34 mouse cellular contexts compared by ENCODE assay signal in the genomic region with DNA sequence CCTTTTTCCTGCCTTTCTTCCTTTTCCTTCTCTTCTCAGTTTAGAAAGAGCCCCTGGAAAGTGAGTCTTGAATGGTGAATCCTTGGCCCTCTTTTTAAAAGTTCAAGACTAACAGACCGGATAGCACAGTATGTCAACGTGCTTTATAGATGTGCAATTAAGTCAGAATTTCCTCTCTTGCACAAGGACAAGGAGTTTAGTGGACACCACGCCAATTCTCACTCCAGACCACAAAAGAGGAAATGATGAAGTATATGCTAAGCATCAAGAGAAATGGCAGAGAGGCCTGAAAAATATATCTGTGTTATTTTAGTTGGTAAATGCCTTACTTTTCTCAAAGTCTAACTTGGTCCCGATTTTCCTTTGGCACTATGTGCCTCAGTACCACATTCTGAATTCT. TPM values are rescaled to one million over a fixed set of nuclear protein-coding genes. Genes with fewer than 3 reads are reported as not detected.
DNase-seq lines count a peak whose midpoint lies in the region; ATAC-seq and TF ChIP-seq lines count a peak whose summit lies in the region.
"Had no signal": no experiment of that assay in that cellular context is flagged by ENCODE, and none has a peak within 500 bp of the region (broad histone marks: within the 10 kb centered on the region; RNA-seq: fewer than 3 reads in every experiment).

A gene (minus strand): TSS at position 118 of the 400 bp plus-strand sequence.

- TF ChIP-seq CTCF in liver, embryonic 14.5 days (IDR thresholded peaks at IDR 0.05; ENCODE audit: low read depth): no peak
- TF ChIP-seq CTCF in bone marrow macrophage, adult 2 months (IDR thresholded peaks at IDR 0.05; ENCODE audit: low read depth, low read length): no peak

- H3K27ac ChIP-seq in liver, embryonic 14.5 days: no peak within 1 kb of the TSS
- peak within 1 kb of the TSS; percentile 77 for H3K27ac ChIP-seq in bone marrow macrophage, adult 2 months (ENCODE audit: insufficient read depth, low read depth, low read length)
- H3K27ac ChIP-seq: forebrain, embryonic 13.5 days; gastrocnemius, adult 2 months; heart, embryonic 10.5 days; hindbrain, embryonic 15.5 days; intestine, embryonic 15.5 days; layer of hippocampus, adult 2 months; limb, embryonic 12.5 days; midbrain, embryonic 15.5 days had no signal

- H3K36me3 ChIP-seq in liver, embryonic 14.5 days (replicated peaks; ENCODE audit: control insufficient read depth, insufficient read depth, low read depth): no peaks in the 10 kb centered on the region
- H3K36me3 ChIP-seq: heart, embryonic 10.5 days; hindbrain, embryonic 15.5 days; intestine, embryonic 15.5 days; limb, embryonic 12.5 days; midbrain, embryonic 15.5 days had no signal

- 38% methylated on average over 4 of the region's 4 CpGs for WGBS in liver, embryonic 14.5 days (ENCODE audit: insufficient replicate concordance)

- no peak within 1 kb of the TSS for H3K4me3 ChIP-seq in liver, embryonic 14.5 days (ENCODE audit: insufficient read depth in 1 of 2, low read depth in 2 of 2, low read length in 2 of 2)
- H3K4me3 ChIP-seq in bone marrow macrophage, adult 2 months (ENCODE audit: insufficient read depth, low read length): peak within 1 kb of the TSS; percentile 47
- H3K4me3 ChIP-seq: forebrain, embryonic 13.5 days; gastrocnemius, adult 2 months; heart, embryonic 10.5 days; hindbrain, embryonic 15.5 days; intestine, embryonic 15.5 days; layer of hippocampus, adult 2 months; limb, embryonic 12.5 days; midbrain, embryonic 15.5 days had no signal

- DNase-seq in liver, embryonic 14.5 days (ENCODE audit: low read depth in 3 of 3, low spot score in 3 of 3): no peak
- no peak for DNase-seq in liver
- peak; percentile 92 for DNase-seq in 416B (ENCODE audit: low read depth)
- no peak for DNase-seq in urinary bladder, adult 18-20 months (ENCODE audit: low spot score in 2 of 2)
- no peak for DNase-seq in cerebellum, postnatal 25 days
- DNase-seq: adrenal gland, adult 8-10 months; cerebellum, adult 9-10 months; gastrocnemius, adult 2 months; heart, postnatal 4 days; kidney, adult 8-10 months; kidney, postnatal 10 days; lung, adult 18-20 months; right cerebral cortex, adult 18-20 months; right cerebral cortex, postnatal 4 days; thymus, postnatal 14 days had no signal

- no peak for ATAC-seq in liver, embryonic 14.5 days (ENCODE audit: insufficient read depth)
- ATAC-seq in megakaryocyte, adult 5-6 weeks (ENCODE audit: poor library complexity, severe bottlenecking): peak; percentile 82
- no peak for ATAC-seq in activated CD4-positive, CD25-positive, alpha-beta regulatory T cell, adult 4 months
- ATAC-seq: CD4-positive, CD25-positive, alpha-beta regulatory T cell, adult 4 months; forebrain, embryonic 13.5 days; intestine, embryonic 15.5 days; midbrain, embryonic 15.5 days had no signal

- H3K9ac ChIP-seq in liver, embryonic 14.5 days (replicated peaks): peak within 1 kb of the TSS; percentile 23; the same call in 1 of the 2 replicates
- H3K9ac ChIP-seq: forebrain, embryonic 13.5 days; hindbrain, embryonic 15.5 days; intestine, embryonic 15.5 days; limb, embryonic 12.5 days; midbrain, embryonic 15.5 days had no signal

- H3K27me3 ChIP-seq in liver, embryonic 14.5 days (ENCODE audit: control insufficient read depth, insufficient read depth, low read length): no peaks in the 10 kb centered on the region
- H3K27me3 ChIP-seq: forebrain, embryonic 13.5 days; hindbrain, embryonic 15.5 days; intestine, embryonic 15.5 days; limb, embryonic 12.5 days; midbrain, embryonic 15.5 days had no signal

- peak within 1 kb of the TSS; percentile 32; the same call in 1 of the 2 replicates for H3K4me2 ChIP-seq in liver, embryonic 14.5 days (ENCODE audit: low read depth)
- H3K4me2 ChIP-seq: forebrain, embryonic 13.5 days; hindbrain, embryonic 15.5 days; intestine, embryonic 15.5 days; limb, embryonic 12.5 days; midbrain, embryonic 15.5 days had no signal

- no peaks in the 10 kb centered on the region for H3K9me3 ChIP-seq in liver, embryonic 14.5 days (ENCODE audit: control insufficient read depth, low read length)
- H3K9me3 ChIP-seq: forebrain, embryonic 13.5 days; heart, embryonic 10.5 days; hindbrain, embryonic 15.5 days; intestine, embryonic 15.5 days; limb, embryonic 12.5 days; midbrain, embryonic 15.5 days had no signal

- peaks cover 24 to 34% of the 10 kb centered on the region in 2 experiments for H3K4me1 ChIP-seq in liver, embryonic 14.5 days (replicated peaks; ENCODE audit: control insufficient read depth in 2 of 2, insufficient read depth in 2 of 2, low read length in 1 of 2)
- peaks cover 31% of the 10 kb centered on the region for H3K4me1 ChIP-seq in bone marrow macrophage, adult 2 months (ENCODE audit: control insufficient read depth, insufficient read depth, low read length)
- H3K4me1 ChIP-seq: forebrain, embryonic 13.5 days; heart, embryonic 10.5 days; hindbrain, embryonic 15.5 days; intestine, embryonic 15.5 days; limb, embryonic 12.5 days; midbrain, embryonic 15.5 days had no signal

- TF ChIP-seq POLR2A in bone marrow macrophage, adult 2 months (IDR thresholded peaks at IDR 0.05; ENCODE audit: borderline replicate concordance, low read depth, low read length): no peak

- no peak for TF ChIP-seq EP300 in liver, embryonic 14.5 days (IDR thresholded peaks at IDR 0.05; ENCODE audit: low read depth)

RNA-seq across cellular contexts. Expression of the gene that starts here (rescaled TPM):
- polyA plus RNA-seq in liver, embryonic 14.5 days (2012; rRNA removed): 0.39 and 0.52 TPM in 2 replicates
- polyA plus RNA-seq in liver, embryonic 14.5 days (2014; fragmentation: Nextera tagmentation; extraction: Ambion mirVana): 0.85 and 1.7 TPM in 2 replicates
- polyA plus RNA-seq in bone marrow macrophage, adult 2 months (2012; ENCODE audit: insufficient read depth, insufficient read length, missing spikeins): 30.8 and 49.5 TPM in 2 replicates
- total RNA-seq in megakaryocyte, adult 5-6 weeks (2015): 44.8 and 44.9 TPM in 2 replicates
- total RNA-seq in megakaryocyte, adult 5-6 weeks (2017): 43.8 TPM in 2 replicates
- polyA plus RNA-seq in activated CD4-positive, CD25-positive, alpha-beta regulatory T cell, adult 4 months (2017; shearing (Covaris generic)): not detected
- total RNA-seq: ES-E14; gastrocnemius, adult 2 months; heart, postnatal 4 days; layer of hippocampus, adult 2 months; layer of hippocampus, postnatal 25 days; left cerebral cortex, postnatal 10 days had no signal
- polyA plus RNA-seq: brain, embryonic 14.5 days; embryonic facial prominence, embryonic 11.5 days; forebrain, embryonic 13.5 days; frontal cortex, adult 2 months; intestine, embryonic 15.5 days; limb, embryonic 12.5 days; midbrain, embryonic 15.5 days; neural tube, embryonic 14.5 days; stomach, embryonic 14.5 days had no signal

Comparison
In these comparisons a context has a peak if more than half of its experiments do, and no peak if none do; other contexts are left out.
1. RNA of the gene that starts here (polyA plus RNA-seq): 30.8 to 49.5 TPM in bone marrow macrophage, adult 2 months; 0.39 to 1.7 TPM in liver, embryonic 14.5 days and not detected in activated CD4-positive, CD25-positive, alpha-beta regulatory T cell, adult 4 months; every median in the first group is over 10 times any median in the second.